Mouse (Mus musculus) right cerebral cortex, postnatal 10 days (tissue): ENCODE data around the gene Gm10160.

Experiments
- DNase-seq, 2 experiments: peaks; one replicate each; pipeline ENCODE4 v3.0.0; 2021; ENCODE audit warnings: low spot score in 2 of 2

The Gm10160 gene

GRCm38 (mm10) chr7:81855694-81856093 is at the start of gene Gm10160:
TSS of gene Gm10160 (minus strand) at chr7:81855794.
- DNase-seq: no peak

GRCm38 (mm10) chr7:81904926-81905325 is 49.3 kb upstream of the Gm10160 start:
- DNase-seq: no peak

DNA sequence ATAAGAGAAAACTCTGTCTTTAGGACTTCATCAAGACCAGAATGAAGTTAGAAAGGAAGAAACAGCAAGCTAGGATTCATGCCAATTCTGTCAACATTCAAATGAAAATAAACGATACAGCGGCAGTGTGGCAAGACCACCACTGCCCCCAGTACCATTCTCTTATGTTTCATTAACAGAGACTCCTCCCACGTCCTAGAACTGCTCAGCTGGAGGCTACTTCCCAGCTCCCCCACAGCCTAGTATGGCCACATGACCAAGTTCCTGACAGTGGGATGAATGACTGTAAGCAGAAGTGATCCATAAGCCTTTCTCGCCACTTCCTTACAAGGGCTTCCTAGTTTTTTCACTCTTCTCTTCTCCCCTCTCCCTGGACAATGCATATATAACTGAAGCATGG is 48.5 kb upstream of the Gm10160 start:
- no peak for DNase-seq

DNA sequence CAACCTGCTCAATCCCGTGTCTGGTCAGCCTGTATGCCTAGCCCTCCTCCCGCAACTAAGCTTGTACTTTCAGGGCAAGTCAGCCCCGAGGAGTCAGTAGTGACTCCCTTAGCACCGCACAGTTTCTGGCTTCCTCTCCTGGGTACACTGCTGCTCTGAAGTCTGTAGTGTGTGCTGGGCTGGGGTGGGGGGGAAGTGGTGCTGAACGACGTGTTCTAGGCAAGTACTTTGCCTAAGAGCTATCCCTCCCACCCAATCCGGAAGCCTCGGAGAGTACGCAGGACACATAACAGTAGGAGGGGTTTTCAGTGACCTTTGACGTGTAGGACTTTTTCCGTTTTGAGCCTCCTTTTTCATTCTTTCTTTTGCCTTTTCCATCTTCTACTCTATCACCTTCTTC is 43.8 kb upstream of the Gm10160 start:
- DNase-seq: no peak

- no peak for DNase-seq
These were observed 29.5 kb upstream of the Gm10160 start for GRCm38 (mm10) chr7:81885128-81885527.

DNA sequence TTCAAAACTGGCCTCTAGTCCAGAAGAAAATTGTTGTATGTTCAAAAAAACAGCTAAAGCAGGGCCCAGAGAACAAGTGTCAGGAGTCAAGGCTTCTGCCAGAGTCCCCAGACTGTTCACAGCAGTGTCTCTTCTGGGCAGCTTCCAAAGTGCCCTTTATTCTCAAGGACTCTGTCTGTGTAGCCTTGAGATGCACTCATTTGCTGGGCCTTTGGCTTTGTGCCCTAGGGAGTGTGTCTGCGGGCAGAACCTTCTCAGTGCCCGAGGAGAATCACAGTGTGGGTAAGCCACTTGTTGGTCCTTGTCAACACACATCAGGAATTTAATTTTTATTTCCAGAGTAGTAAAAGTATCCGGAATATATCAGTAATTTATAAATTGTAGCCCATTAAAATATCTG is 26.0 kb upstream of the Gm10160 start:
- DNase-seq: peak in 1 of 2 experiments; percentile 47

- DNase-seq: no peak
These were observed 25.2 kb upstream of the Gm10160 start for GRCm38 (mm10) chr7:81880797-81881196.

DNA sequence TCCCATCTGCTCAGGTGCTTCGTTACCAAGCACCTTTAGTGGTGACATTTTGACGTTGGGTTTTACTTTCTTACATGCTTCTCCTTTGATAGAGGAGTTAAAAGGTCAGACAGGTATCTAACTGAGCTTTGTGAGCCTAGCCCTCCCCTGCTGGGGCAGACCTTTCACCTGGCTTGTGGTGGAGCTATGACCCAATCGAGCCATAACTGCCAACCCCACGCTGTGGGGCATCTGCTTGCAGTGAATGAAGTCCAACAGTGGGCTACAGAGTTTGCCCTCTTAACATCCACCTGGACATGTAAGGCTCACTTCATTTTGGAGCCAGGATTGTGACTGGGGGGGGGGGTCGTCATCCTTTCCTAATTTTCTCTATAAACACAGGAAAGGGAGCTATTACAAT is 24.7 kb upstream of the Gm10160 start:
- DNase-seq: no peak

- peak; percentile 72 to 82 for DNase-seq
These were observed 19.8 kb upstream of the Gm10160 start for GRCm38 (mm10) chr7:81875372-81875771.

DNA sequence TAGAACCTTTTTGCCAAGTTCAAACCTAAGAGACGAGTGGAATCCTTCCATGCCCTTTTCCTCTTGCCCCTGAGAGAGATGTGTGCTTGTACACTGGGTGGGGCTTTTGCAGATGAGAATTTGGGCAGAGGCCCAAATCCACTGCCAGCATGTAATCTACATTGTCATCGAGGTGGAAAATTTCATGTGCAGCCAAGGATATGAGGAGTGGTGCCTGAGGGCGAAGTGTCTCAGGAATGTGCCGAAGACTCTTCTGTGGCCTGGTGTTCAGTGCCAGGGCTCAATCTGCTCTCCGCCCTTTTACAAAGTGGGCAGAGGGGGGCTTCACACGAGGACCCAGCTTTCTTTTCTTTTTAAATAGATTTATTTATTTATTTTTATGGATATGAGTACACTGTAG is 19.0 kb upstream of the Gm10160 start:
- DNase-seq: no peak

DNA sequence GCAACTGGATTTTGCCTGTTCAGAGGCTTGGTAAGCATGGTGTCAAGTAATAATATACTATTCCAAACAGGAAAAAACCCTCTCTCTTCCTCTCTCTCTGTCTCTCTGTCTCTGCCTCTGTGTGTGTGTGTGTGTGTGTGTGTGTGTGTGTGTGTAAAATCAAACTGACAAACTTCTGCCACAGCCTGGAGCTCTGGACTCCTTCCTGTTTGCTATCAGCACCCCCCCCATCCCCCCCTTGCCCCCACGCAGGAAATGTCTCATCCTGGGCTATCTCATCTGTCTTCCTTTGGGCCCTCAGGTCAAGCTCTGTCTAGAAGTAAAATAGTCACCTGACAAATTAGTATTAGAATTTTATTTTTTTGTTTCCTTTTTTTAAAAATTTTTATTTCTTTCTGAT is 18.2 kb upstream of the Gm10160 start:
- DNase-seq: no peak

GRCm38 (mm10) chr7:81872493-81873013 is 17.0 kb upstream of the Gm10160 start:
- DNase-seq: no peak

DNA sequence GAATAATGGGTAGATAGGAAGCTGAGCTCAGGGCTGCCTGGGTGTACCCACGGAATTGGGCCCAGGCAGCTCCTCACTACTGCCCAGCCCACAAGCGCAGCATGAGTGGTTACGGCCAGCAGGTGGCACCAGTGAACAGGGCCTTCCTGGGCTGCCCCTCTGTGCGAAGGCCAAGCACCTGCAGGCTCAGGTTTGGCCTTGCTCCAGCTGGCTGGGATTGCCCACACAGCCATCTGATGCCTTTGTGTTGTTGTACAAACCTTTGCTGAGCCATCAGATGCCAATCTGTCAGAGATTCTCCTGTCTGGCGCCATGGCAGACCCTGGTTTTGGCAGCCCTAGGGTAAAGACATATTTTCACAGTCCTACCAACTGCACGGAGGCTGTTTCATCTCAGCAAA is 12.6 kb upstream of the Gm10160 start:
- DNase-seq: peak; percentile 66 to 70

GRCm38 (mm10) chr7:81867231-81867930 is 11.8 kb upstream of the Gm10160 start:
- no peak for DNase-seq

- no peak for DNase-seq
These were observed 10.3 kb upstream of the Gm10160 start for GRCm38 (mm10) chr7:81865937-81866336.

GRCm38 (mm10) chr7:81864552-81864951 is 9.0 kb upstream of the Gm10160 start:
- no peak for DNase-seq

GRCm38 (mm10) chr7:81862587-81863583 is 7.3 kb upstream of the Gm10160 start:
- DNase-seq: peak; percentile 43 to 55

GRCm38 (mm10) chr7:81861921-81862320 is 6.3 kb upstream of the Gm10160 start:
- no peak for DNase-seq

GRCm38 (mm10) chr7:81861461-81861860 is 5.9 kb upstream of the Gm10160 start:
- DNase-seq: no peak

- DNase-seq: no peak
These were observed 5.4 kb upstream of the Gm10160 start for GRCm38 (mm10) chr7:81860996-81861395.

GRCm38 (mm10) chr7:81860071-81860470 is 4.5 kb upstream of the Gm10160 start:
- DNase-seq: peak; percentile 69 to 73

DNA sequence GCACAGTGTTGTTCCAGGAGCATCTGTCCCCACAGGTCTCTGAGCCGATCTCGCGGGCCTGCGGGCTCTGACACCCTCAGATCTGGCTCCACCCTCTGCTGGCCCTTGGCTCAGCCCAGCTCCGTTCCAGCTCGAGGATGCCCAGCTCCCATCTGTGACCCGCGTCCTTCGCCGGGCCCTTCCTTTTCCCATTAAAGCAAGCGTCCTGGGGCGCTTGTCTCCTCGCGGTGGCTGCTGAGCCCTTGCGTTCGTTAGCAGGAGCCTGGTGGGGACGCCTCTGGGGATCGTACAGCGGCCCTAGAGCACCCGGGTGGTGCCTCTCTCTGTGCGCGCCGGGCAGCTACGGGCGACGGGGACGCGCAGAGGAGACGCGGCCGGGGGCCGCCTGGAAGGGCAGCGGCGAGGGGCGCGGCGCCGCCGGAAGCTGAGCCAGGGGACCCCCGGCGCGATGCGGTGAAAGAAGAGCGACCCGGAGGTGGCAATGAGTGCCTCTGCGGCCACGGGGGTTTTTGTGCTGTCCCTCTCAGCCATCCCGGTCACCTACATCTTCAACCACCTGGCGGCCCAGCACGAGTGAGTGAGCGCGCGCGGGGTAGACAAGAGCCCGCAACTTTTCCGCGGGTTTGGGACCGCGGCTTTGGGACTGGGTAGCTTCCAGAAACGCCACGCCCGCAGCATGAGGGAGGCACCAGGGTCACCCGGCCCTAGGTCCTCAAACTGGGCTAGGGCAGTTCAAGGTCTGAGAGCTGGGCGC is 3.6 kb upstream of the Gm10160 start, which contains the start of gene Tm6sf1:
TSS of gene Tm6sf1 (plus strand) at position 34 of the 754 bp plus-strand sequence.
- DNase-seq: peak in 1 of 2 experiments; percentile 67
